Mouse (Mus musculus): Measurements from ENCODE around the gene Bnc1.

Bnc1 gene

DNA sequence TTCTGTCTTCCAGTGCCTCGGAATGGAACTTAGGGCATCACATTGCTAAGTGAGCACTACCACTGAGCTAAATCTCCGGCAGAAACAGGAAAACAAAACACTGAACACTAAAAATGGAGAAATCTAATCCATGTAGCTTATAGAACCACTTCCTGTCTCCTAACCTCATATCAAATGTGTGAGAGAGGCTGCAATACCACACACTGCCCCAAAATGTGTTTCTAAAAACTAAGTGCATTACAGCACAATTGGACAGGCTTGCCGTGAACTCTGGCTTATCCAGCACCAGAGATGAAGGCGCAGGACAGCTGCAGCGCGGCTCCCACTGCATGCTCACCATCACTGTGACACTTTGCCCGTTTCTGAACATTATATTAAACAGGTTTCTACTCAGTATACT is 63.1 kb downstream of the Bnc1 start:
- ChIA-PET CTCF (interaction anchor here in 1 of 4 experiments (0.6 kb wide), 1 partner anchor 1079 kb away, joined by 3 read pairs; no protein-coding TSS in a partner anchor), POLR2A (interaction anchor here in 1 of 4 experiments (0.6 kb wide), 1 partner anchor 1585 kb away, joined by 3 read pairs; no protein-coding TSS in a partner anchor)

DNA sequence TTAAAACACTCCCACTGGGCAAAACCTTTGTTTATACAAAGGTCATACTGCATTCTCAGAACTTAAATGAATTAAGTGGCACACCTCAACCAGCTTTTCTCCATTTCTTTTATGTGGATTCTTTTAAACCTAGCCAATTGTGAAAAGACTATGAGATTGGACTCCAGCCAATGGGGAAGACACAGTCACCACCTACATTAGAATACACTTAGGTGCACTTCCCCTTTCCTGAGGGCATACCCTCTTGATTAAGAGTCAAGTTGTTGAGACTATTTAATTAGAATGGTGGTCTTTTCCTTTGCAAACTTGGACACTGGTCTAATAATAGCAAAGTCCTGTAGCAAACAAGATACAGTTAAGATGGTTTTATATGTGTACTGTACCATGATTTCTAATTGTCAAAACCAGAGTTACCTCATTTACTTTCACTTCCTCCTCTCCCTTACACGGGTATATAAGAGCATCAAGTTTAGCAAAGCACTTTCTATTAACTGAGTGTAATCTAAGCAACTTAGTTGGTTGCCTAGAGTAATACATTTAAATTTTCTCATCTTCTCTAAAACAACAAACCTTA is 70.6 kb downstream of the Bnc1 start:
- ChIA-PET POLR2A (interaction anchor here in 1 of 4 experiments (1.3 kb wide), 1 partner anchor 15 kb away, joined by 5 read pairs; no protein-coding TSS in a partner anchor), CTCF (interaction anchor here in 1 of 4 experiments (1.4 kb wide), 1 partner anchor 53 kb away, joined by 3 read pairs; no protein-coding TSS in a partner anchor)

DNA sequence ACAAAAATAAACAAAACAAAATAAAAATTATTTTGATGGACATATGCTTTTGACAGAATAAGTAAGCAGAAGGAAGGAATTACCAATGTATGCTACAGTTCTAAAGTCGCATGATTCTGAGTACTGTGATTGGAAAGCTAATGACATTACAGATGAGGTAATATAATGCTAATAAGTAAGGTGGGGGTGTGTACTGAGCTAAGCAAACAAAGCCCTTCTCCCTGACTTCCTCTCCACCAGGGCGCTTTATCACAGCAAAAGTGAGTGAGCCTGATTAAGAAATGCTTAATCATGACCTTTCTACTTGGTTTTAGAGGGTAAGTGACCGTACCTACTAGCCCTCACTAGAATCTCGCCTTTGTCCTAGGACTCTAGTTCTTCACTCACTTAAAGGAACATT is 71.8 kb downstream of the Bnc1 start:
- POLR2A ChIA-PET: interaction anchor here in 1 of 4 experiments (0.6 to 1.3 kb wide), 2 partner anchors 17 to 45 kb away, joined by 3 to 5 read pairs; no protein-coding TSS in a partner anchor
- CTCF ChIA-PET: interaction anchor here in 2 of 4 experiments (0.5 to 0.6 kb wide), 2 partner anchors 21 to 614 kb away, joined by 3 to 7 read pairs; no protein-coding TSS in a partner anchor

DNA sequence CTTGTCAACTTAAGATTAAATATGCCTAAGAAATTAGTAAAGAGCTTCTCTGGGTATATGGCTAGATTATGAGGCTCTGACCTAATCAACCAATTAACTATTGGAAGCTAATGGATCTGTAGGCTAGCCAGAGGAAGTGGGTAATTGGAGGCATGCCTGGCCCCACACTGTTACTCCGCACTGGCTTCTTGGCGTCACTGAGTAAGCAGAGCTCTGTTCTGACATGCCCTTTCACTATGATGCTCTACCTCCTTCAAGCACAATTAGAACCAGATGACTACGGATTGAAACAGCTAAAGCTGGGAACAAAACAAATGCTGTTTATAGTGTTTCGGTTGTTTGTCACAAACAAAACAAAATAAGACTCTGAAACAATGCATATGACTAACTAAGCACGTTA is 73.8 kb downstream of the Bnc1 start:
- CTCF ChIA-PET: no interaction called here
- POLR2A ChIA-PET: no interaction called here

Measured in embryonic stem cell, embryonic (primary cell).